Mouse (Mus musculus) liver, embryonic 13.5 days (tissue): ENCODE data around the gene Hgd. TPM values are rescaled to one million over a fixed set of nuclear protein-coding genes. Genes with fewer than 3 reads are reported as not detected.

Experiments used
- ATAC-seq: fragments of 200-750 bp; cut with Nextera tagmentation; 2 replicates; pipeline ENCODE4 v1.8.0; 2017; ENCODE audit warnings: low read depth, mild to moderate bottlenecking, moderate number of reproducible peaks, moderate library complexity
- DNase-seq: peaks from one replicate; pipeline ENCODE4 v3.0.0; 2022
- H3K27ac ChIP-seq: fragments of 300-500 bp; sonication (generic); 2 replicates; pipeline ENCODE4 v1.5.1; 2015; ENCODE audit warnings: moderate library complexity, mild to moderate bottlenecking, inconsistent platforms
- H3K27me3 ChIP-seq: fragments of 300-500 bp; sonication (generic); 2 replicates; pipeline ENCODE4 v1.6.1; 2015; ENCODE audit warnings: mild to moderate bottlenecking, inconsistent platforms
- H3K36me3 ChIP-seq: fragments of 300-500 bp; sonication (generic); 2 replicates; pipeline ENCODE4 v1.6.1; 2015; ENCODE audit warnings: mild to moderate bottlenecking, inconsistent platforms
- H3K4me1 ChIP-seq: fragments of 300-500 bp; sonication (generic); replicated peaks from 2 replicates; pipeline ENCODE4 v1.6.1; 2015; ENCODE audit warnings: inconsistent platforms
- H3K4me2 ChIP-seq: fragments of 300-500 bp; sonication (generic); 2 replicates; pipeline ENCODE4 v1.6.1; 2015; ENCODE audit warnings: inconsistent platforms, mild to moderate bottlenecking, moderate library complexity
- H3K4me3 ChIP-seq: fragments of 300-500 bp; sonication (generic); replicated peaks from 2 replicates; pipeline ENCODE4 v1.5.1; 2015; ENCODE audit warnings: mild to moderate bottlenecking, inconsistent platforms
- H3K9ac ChIP-seq: fragments of 300-500 bp; sonication (generic); 2 replicates; pipeline ENCODE4 v1.6.1; 2015; ENCODE audit warnings: mild to moderate bottlenecking, inconsistent platforms
- H3K9me3 ChIP-seq: fragments of 300-500 bp; sonication (generic); replicated peaks from 2 replicates; pipeline ENCODE4 v1.6.1; 2016; ENCODE audit warnings: inconsistent platforms
- WGBS: fragments of 180-500 bp; shearing (Covaris S2); methylation state at CpG from one replicate; pipeline ENCODE4 v1.1.7; 2015; ENCODE audit not compliant: insufficient replicate concordance; 5-methylcytosine and 5-hydroxymethylcytosine counted together
- polyA plus RNA-seq: library from polyadenylated mRNA; unstranded; fragments of >200 nt; fragmentation: Nextera tagmentation; extraction: Ambion mirVana; gene quantifications from 2 replicates; pipeline ENCODE4 v1.2.1, GENCODE M21; 2015

Hgd gene
- polyA plus RNA-seq, 1 experiment from 2014 or later = 24.4 TPM

GRCm38 (mm10) chr16:37581901-37582300 lies 1.9 kb downstream of the Hgd start:
- peak overlapping the region; percentile 26 for H3K4me2 ChIP-seq
- H3K9me3 ChIP-seq = no peaks in the 10 kb centered on the region
- WGBS = 70% methylated on average over 3 of the region's 3 CpGs
- H3K27ac ChIP-seq = no peak overlapping the region; the same call in 1 of the 2 replicates
- H3K4me1 ChIP-seq = peaks cover 10% of the 10 kb centered on the region
- H3K27me3 ChIP-seq = peaks cover 3% of the 10 kb centered on the region; the same call in 1 of the 2 replicates
- DNase-seq (no peak), ATAC-seq (no peak)
- H3K4me3 ChIP-seq = 0 out of 2 replicates have a peak overlapping the region, but pooled peaks have one; percentile 24
- H3K36me3 ChIP-seq = no peaks in the 10 kb centered on the region
- H3K9ac ChIP-seq = no peak overlapping the region

GRCm38 (mm10) chr16:37583306-37583705 lies 3.4 kb downstream of the Hgd start:
- no peak overlapping the region for H3K9ac ChIP-seq
- no peak overlapping the region for H3K27ac ChIP-seq
- peaks cover 3% of the 10 kb centered on the region; the same call in 1 of the 2 replicates for H3K27me3 ChIP-seq
- H3K4me2 ChIP-seq = 0 out of 2 replicates have a peak overlapping the region, but pooled peaks have one; percentile 56
- H3K36me3 ChIP-seq = no peaks in the 10 kb centered on the region
- ATAC-seq (no peak), DNase-seq (no peak)
- 77% methylated on average over 3 of the region's 3 CpGs for WGBS
- H3K9me3 ChIP-seq = no peaks in the 10 kb centered on the region
- no peak overlapping the region for H3K4me3 ChIP-seq
- H3K4me1 ChIP-seq = peaks cover 10% of the 10 kb centered on the region

GRCm38 (mm10) chr16:37583801-37584200 lies 3.8 kb downstream of the Hgd start:
- DNase-seq (no peak), ATAC-seq (no peak)
- Histone ChIP-seq H3K9ac (0 out of 2 replicates have a peak overlapping the region, but pooled peaks have one; percentile 45), H3K4me2 (peak overlapping the region; percentile 56), H3K27me3 (peaks cover 3% of the 10 kb centered on the region; the same call in 1 of the 2 replicates), H3K36me3 (no peaks in the 10 kb centered on the region), H3K9me3 (no peaks in the 10 kb centered on the region), H3K4me3 (0 out of 2 replicates have a peak overlapping the region, but pooled peaks have one; percentile 27), H3K27ac (peak overlapping the region; percentile 71; the same call in 1 of the 2 replicates), H3K4me1 (peaks cover 10% of the 10 kb centered on the region)
- WGBS = 43% methylated on average over 6 of the region's 6 CpGs

GRCm38 (mm10) chr16:37584218-37585035 lies 4.5 kb downstream of the Hgd start:
- Histone ChIP-seq H3K36me3 (no peaks in the 10 kb centered on the region), H3K4me1 (peaks cover 10% of the 10 kb centered on the region), H3K27ac (peak overlapping the region; percentile 71), H3K9ac (peak overlapping the region; percentile 45), H3K4me2 (peak overlapping the region; percentile 56), H3K4me3 (peak overlapping the region; percentile 27), H3K9me3 (no peaks in the 10 kb centered on the region), H3K27me3 (peaks cover 3% of the 10 kb centered on the region; the same call in 1 of the 2 replicates)
- DNase-seq (no peak), ATAC-seq (peak; percentile 62; the same call in 1 of the 2 replicates)
- 7% methylated on average over 25 of the region's 25 CpGs for WGBS

- Histone ChIP-seq H3K27me3 (peaks cover 3% of the 10 kb centered on the region; the same call in 1 of the 2 replicates), H3K4me1 (peaks cover 10% of the 10 kb centered on the region), H3K36me3 (no peaks in the 10 kb centered on the region), H3K4me3 (no peak overlapping the region), H3K4me2 (no peak overlapping the region), H3K9me3 (no peaks in the 10 kb centered on the region), H3K27ac (no peak overlapping the region), H3K9ac (no peak overlapping the region)
- no peak for ATAC-seq
- no peak for DNase-seq
- WGBS = 58% methylated on average over 8 of the region's 8 CpGs
Measured at GRCm38 (mm10) chr16:37585129-37585563, 5.2 kb downstream of the Hgd start.

GRCm38 (mm10) chr16:37590921-37591320 lies 11.0 kb downstream of the Hgd start:
- Histone ChIP-seq H3K9ac (no peak overlapping the region), H3K36me3 (no peaks in the 10 kb centered on the region; the same call in 1 of the 2 replicates), H3K4me2 (no peak overlapping the region), H3K9me3 (no peaks in the 10 kb centered on the region), H3K4me1 (no peaks in the 10 kb centered on the region), H3K27ac (no peak overlapping the region), H3K27me3 (no peaks in the 10 kb centered on the region), H3K4me3 (no peak overlapping the region)
- WGBS = 69% methylated on average over 3 of the region's 3 CpGs
- ATAC-seq = no peak
- no peak for DNase-seq

- no peaks in the 10 kb centered on the region for H3K27me3 ChIP-seq
- 79% methylated on average over 8 of the region's 8 CpGs for WGBS
- ATAC-seq (no peak), DNase-seq (no peak)
- H3K4me1 ChIP-seq = no peaks in the 10 kb centered on the region
- no peak overlapping the region for H3K9ac ChIP-seq
- no peak overlapping the region for H3K4me3 ChIP-seq
- no peak overlapping the region for H3K27ac ChIP-seq
- no peaks in the 10 kb centered on the region for H3K9me3 ChIP-seq
- no peak overlapping the region for H3K4me2 ChIP-seq
- H3K36me3 ChIP-seq = no peaks in the 10 kb centered on the region; the same call in 1 of the 2 replicates
Measured at GRCm38 (mm10) chr16:37591551-37591950, 11.6 kb downstream of the Hgd start.

- DNase-seq = no peak
- no peak overlapping the region for H3K4me3 ChIP-seq
Measured at GRCm38 (mm10) chr16:37597412-37597811, 17.5 kb downstream of the Hgd start.

GRCm38 (mm10) chr16:37598463-37598862 lies 18.5 kb downstream of the Hgd start:
- no peaks in the 10 kb centered on the region for H3K27me3 ChIP-seq
- no peaks in the 10 kb centered on the region for H3K9me3 ChIP-seq
- no peaks in the 10 kb centered on the region; the same call in 1 of the 2 replicates for H3K36me3 ChIP-seq
- no peak overlapping the region for H3K4me3 ChIP-seq
- ATAC-seq (no peak), DNase-seq (no peak)
- 78% methylated on average over 7 of the region's 7 CpGs for WGBS
- no peak overlapping the region for H3K9ac ChIP-seq
- no peak overlapping the region for H3K27ac ChIP-seq
- no peak overlapping the region for H3K4me2 ChIP-seq
- H3K4me1 ChIP-seq = no peaks in the 10 kb centered on the region

More at GRCm38 (mm10) chr16:37597412-37597811, 17.5 kb downstream of the Hgd start:
- Histone ChIP-seq H3K4me1 (no peaks in the 10 kb centered on the region), H3K36me3 (no peaks in the 10 kb centered on the region; the same call in 1 of the 2 replicates), H3K4me2 (no peak overlapping the region), H3K9ac (no peak overlapping the region), H3K9me3 (no peaks in the 10 kb centered on the region), H3K27me3 (no peaks in the 10 kb centered on the region), H3K27ac (no peak overlapping the region)
- WGBS = 60% methylated on average over 5 of the region's 5 CpGs
- ATAC-seq = no peak

GRCm38 (mm10) chr16:37599326-37599725 lies 19.4 kb downstream of the Hgd start:
- H3K4me3 ChIP-seq = no peak overlapping the region
- H3K36me3 ChIP-seq = no peaks in the 10 kb centered on the region; the same call in 1 of the 2 replicates
- no peak overlapping the region for H3K4me2 ChIP-seq
- H3K9me3 ChIP-seq = no peaks in the 10 kb centered on the region
- no peaks in the 10 kb centered on the region for H3K4me1 ChIP-seq
- ATAC-seq (no peak), DNase-seq (no peak)
- no peaks in the 10 kb centered on the region for H3K27me3 ChIP-seq
- H3K27ac ChIP-seq = no peak overlapping the region
- H3K9ac ChIP-seq = no peak overlapping the region
- 56% methylated on average over 3 of the region's 3 CpGs for WGBS

GRCm38 (mm10) chr16:37603431-37603830 lies 23.5 kb downstream of the Hgd start:
- H3K4me1 ChIP-seq = no peaks in the 10 kb centered on the region
- ATAC-seq = no peak
- WGBS = 78% methylated on average over 1 of the region's 1 CpGs
- H3K27ac ChIP-seq = no peak overlapping the region
- no peaks in the 10 kb centered on the region for H3K27me3 ChIP-seq
- no peaks in the 10 kb centered on the region for H3K9me3 ChIP-seq
- no peak for DNase-seq
- no peak overlapping the region for H3K4me3 ChIP-seq
- H3K9ac ChIP-seq = no peak overlapping the region
- H3K36me3 ChIP-seq = no peaks in the 10 kb centered on the region
- no peak overlapping the region for H3K4me2 ChIP-seq
